Mouse (Mus musculus) adrenal gland, postnatal 4 days (tissue): Measurements from ENCODE around the gene Tspo. TPM values are rescaled to one million over a fixed set of nuclear protein-coding genes. Genes with fewer than 3 reads are reported as not detected.

Experiments used
- microRNA-seq: library from miRNA; unstranded; fragments of <30 nt; microRNA quantifications from one replicate; pipeline ENCODE4 v1.2.0, GENCODE M21; 2021
- total RNA-seq, 2 experiments: library from RNA; stranded (reverse); gene quantifications; 2 replicates each; pipeline ENCODE4 v1.2.3; 2021

Gene Tspo
- total RNA-seq, 2 experiments from 2014 or later: 168 to 169 TPM

Small RNA genes within 50 kb of the gene (microRNA-seq; reads per million reads assigned to microRNA genes)
- gene Gm24575: not detected

Other genes with a start within 250 kb of the Tspo start
- 10 to 100 TPM; 36.0 to 36.7 TPM for gene Arfgap3, start 213.3 kb upstream of the Tspo start, total RNA-seq
- gene Pacsin2, start 99.0 kb upstream of the Tspo start, total RNA-seq: 10 to 100 TPM; 80.4 to 80.7 TPM
- 10 to 100 TPM in 1 of 2 experiments, 1 to 10 TPM in 1; 9.8 to 11.3 TPM for gene Ttll1, start 52.7 kb upstream of the Tspo start, total RNA-seq
- gene Bik, start 36.7 kb upstream of the Tspo start, total RNA-seq: 1 to 10 TPM; 8.2 to 9.1 TPM
- gene Mcat, start 195 bp downstream of the Tspo start, total RNA-seq: 10 to 100 TPM; 38.1 to 43.3 TPM
- gene Ttll12, start 31.6 kb downstream of the Tspo start, total RNA-seq: 10 to 100 TPM; 26.1 to 26.8 TPM
- 10 to 100 TPM; 12.2 to 14.5 TPM for gene Scube1, start 161.4 kb downstream of the Tspo start, total RNA-seq
- gene Mpped1, start 215.9 kb downstream of the Tspo start, total RNA-seq: 1 to 10 TPM in 1 of 2 experiments, under 1 TPM in 1; 0.50 to 1.6 TPM